Mouse (Mus musculus): Measurements from ENCODE around the gene Zdhhc19. TPM values are rescaled to one million over a fixed set of nuclear protein-coding genes. Genes with fewer than 3 reads are reported as not detected.

Zdhhc19 gene
- total and polyA plus RNA-seq, 3 experiments, result not detected

DNA sequence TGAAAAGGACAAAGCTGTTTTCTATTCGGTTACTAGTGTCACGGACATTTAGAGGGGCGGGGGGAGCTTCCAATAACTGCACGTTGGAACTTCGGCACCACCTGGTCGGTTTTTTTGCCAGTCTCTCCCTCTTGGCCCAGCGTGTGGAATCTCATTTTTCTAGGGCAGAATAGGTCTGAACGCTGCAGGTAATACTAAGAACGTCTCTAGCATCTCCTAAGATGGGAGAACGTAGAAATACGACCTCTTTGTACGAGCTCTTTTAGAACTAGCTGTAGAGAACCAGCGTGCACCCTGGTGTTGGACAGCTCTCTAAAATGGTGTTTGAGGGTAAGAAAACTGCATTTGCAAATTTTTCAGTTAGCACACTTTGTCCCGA, 113.3 kb downstream of the Zdhhc19 start:
- DNase-seq, result no peak

GRCm38 (mm10) chr16:32610460-32611255, 114.6 kb downstream of the Zdhhc19 start:
- DNase-seq, result no peak

Other genes starting within 250 kb of the Zdhhc19 start
- gene Fbxo45, start 249.1 kb upstream of the Zdhhc19 start, total RNA-seq (2021), result 10 to 100 TPM; 12.8 to 16.8 TPM
- gene Fbxo45, start 249.1 kb upstream of the Zdhhc19 start, polyA plus RNA-seq (2012; rRNA removed), result 3.3 and 3.9 TPM in 2 replicates
- gene Wdr53, start 249.0 kb upstream of the Zdhhc19 start, total RNA-seq (2021), result 10 to 100 TPM; 10.2 to 16.1 TPM
- gene Wdr53, start 249.0 kb upstream of the Zdhhc19 start, polyA plus RNA-seq (2012; rRNA removed), result 0.62 and 1.6 TPM in 2 replicates
- gene Smco1, start 224.8 kb upstream of the Zdhhc19 start, total RNA-seq (2021), result not detected
- not detected in 2 replicates for gene Smco1, start 224.8 kb upstream of the Zdhhc19 start, polyA plus RNA-seq (2012; rRNA removed)
- gene Rnf168, start 218.8 kb upstream of the Zdhhc19 start, total RNA-seq (2021), result 10 to 100 TPM; 20.4 to 24.8 TPM
- gene Rnf168, start 218.8 kb upstream of the Zdhhc19 start, polyA plus RNA-seq (2012; rRNA removed), result 9.2 and 11.3 TPM in 2 replicates
- gene Ubxn7, start 164.0 kb upstream of the Zdhhc19 start, total RNA-seq (2021), result 10 to 100 TPM; 44.2 to 73.3 TPM
- gene Ubxn7, start 164.0 kb upstream of the Zdhhc19 start, polyA plus RNA-seq (2012; rRNA removed), result 1.3 and 1.8 TPM in 2 replicates
- gene Tm4sf19, start 95.8 kb upstream of the Zdhhc19 start, total RNA-seq (2021), result under 1 TPM; 0.29 to 0.93 TPM
- gene Tm4sf19, start 95.8 kb upstream of the Zdhhc19 start, polyA plus RNA-seq (2012; rRNA removed), result 0.20 and 0.21 TPM in 2 replicates
- gene Tctex1d2, start 76.6 kb upstream of the Zdhhc19 start, total RNA-seq (2021), result 1 to 10 TPM; 4.8 to 8.1 TPM
- gene Tctex1d2, start 76.6 kb upstream of the Zdhhc19 start, polyA plus RNA-seq (2012; rRNA removed), result 4.0 and 4.7 TPM in 2 replicates
- 10 to 100 TPM; 89.9 to 91.2 TPM for gene Pcyt1a, start 65.3 kb upstream of the Zdhhc19 start, total RNA-seq (2021)
- 24.5 and 42.2 TPM in 2 replicates for gene Pcyt1a, start 65.3 kb upstream of the Zdhhc19 start, polyA plus RNA-seq (2012; rRNA removed)
- under 1 TPM in 1 of 2 experiments, not detected in 1; 0.28 TPM for gene Slc51a, start 8.4 kb upstream of the Zdhhc19 start, total RNA-seq (2021)
- 0.23 and 0.33 TPM in 2 replicates for gene Slc51a, start 8.4 kb upstream of the Zdhhc19 start, polyA plus RNA-seq (2012; rRNA removed)
- 10 to 100 TPM; 25.5 to 62.9 TPM for gene Tfrc, start 112.7 kb downstream of the Zdhhc19 start, total RNA-seq (2021)
- 0.99 and 1.2 TPM in 2 replicates for gene Tfrc, start 112.7 kb downstream of the Zdhhc19 start, polyA plus RNA-seq (2012; rRNA removed)
- 10 to 100 TPM; 26.5 to 47.4 TPM for gene Tnk2, start 147.6 kb downstream of the Zdhhc19 start, total RNA-seq (2021)
- gene Tnk2, start 147.6 kb downstream of the Zdhhc19 start, polyA plus RNA-seq (2012; rRNA removed), result 100 and 110 TPM in 2 replicates
- gene Muc4, start 239.6 kb downstream of the Zdhhc19 start, total RNA-seq (2021), result not detected
- not detected in 2 replicates for gene Muc4, start 239.6 kb downstream of the Zdhhc19 start, polyA plus RNA-seq (2012; rRNA removed)

Data from adrenal gland, adult 2 months (tissue).